Comparison of ENCODE assay signal across 12 mouse cellular contexts in genomic region chr1:182110708-182111385, GRCm38 (mm10). TPM values are rescaled to one million over a fixed set of nuclear protein-coding genes. Genes with fewer than 3 reads are reported as not detected.
DNase-seq lines count a peak whose midpoint lies in the region; ATAC-seq and TF ChIP-seq lines count a peak whose summit lies in the region.
"Had no signal": no experiment of that assay in that cellular context is flagged by ENCODE, and none has a peak within 500 bp of the region (broad histone marks: within the 10 kb centered on the region; RNA-seq: fewer than 3 reads in every experiment).

No protein-coding gene starts in this region.

- no peak for TF ChIP-seq CTCF in liver, postnatal 0 days (IDR thresholded peaks at IDR 0.05; ENCODE audit: low read depth)

- WGBS in hindbrain, embryonic 10.5 days: 76% methylated on average over 15 of the region's 15 CpGs
- WGBS in hindbrain, embryonic 13.5 days: 80% methylated on average over 15 of the region's 15 CpGs
- 72% methylated on average over 15 of the region's 15 CpGs for WGBS in hindbrain, embryonic 12.5 days
- 66% methylated on average over 15 of the region's 15 CpGs for WGBS in liver, postnatal 0 days (ENCODE audit: insufficient replicate concordance)

- H3K27me3 ChIP-seq in hindbrain, embryonic 10.5 days (ENCODE audit: insufficient read depth, poor library complexity, severe bottlenecking): no peaks in the 10 kb centered on the region
- 0 out of 2 replicates have a peak, but pooled peaks cover 2% of the 10 kb centered on the region for H3K27me3 ChIP-seq in hindbrain, embryonic 13.5 days
- H3K27me3 ChIP-seq in hindbrain, embryonic 12.5 days: no peaks in the 10 kb centered on the region; the same call in 1 of the 2 replicates
- no peaks in the 10 kb centered on the region for H3K27me3 ChIP-seq in liver, postnatal 0 days (ENCODE audit: insufficient read depth, low read length)
- H3K27me3 ChIP-seq: neural tube, embryonic 12.5 days had no signal

- ATAC-seq in hindbrain, embryonic 13.5 days (ENCODE audit: low FRiP score): no peak
- no peak for ATAC-seq in hindbrain, embryonic 12.5 days (ENCODE audit: low FRiP score)
- ATAC-seq in liver, postnatal 0 days: no peak

- no peak overlapping the region for H3K4me2 ChIP-seq in hindbrain, embryonic 13.5 days
- H3K4me2 ChIP-seq in hindbrain, embryonic 12.5 days (replicated peaks): no peak overlapping the region
- H3K4me2 ChIP-seq in liver, postnatal 0 days (ENCODE audit: low read depth, low read length): no peak overlapping the region
- H3K4me2 ChIP-seq: neural tube, embryonic 12.5 days had no signal

- H3K9ac ChIP-seq in hindbrain, embryonic 13.5 days: no peak overlapping the region
- H3K9ac ChIP-seq in hindbrain, embryonic 12.5 days: no peak overlapping the region
- no peak overlapping the region for H3K9ac ChIP-seq in liver, postnatal 0 days (replicated peaks)
- H3K9ac ChIP-seq: neural tube, embryonic 12.5 days had no signal

- no peaks in the 10 kb centered on the region for H3K9me3 ChIP-seq in hindbrain, embryonic 10.5 days
- no peaks in the 10 kb centered on the region for H3K9me3 ChIP-seq in hindbrain, embryonic 13.5 days
- H3K9me3 ChIP-seq in hindbrain, embryonic 12.5 days (replicated peaks): no peaks in the 10 kb centered on the region
- no peaks in the 10 kb centered on the region for H3K9me3 ChIP-seq in liver, postnatal 0 days (ENCODE audit: low read length)
- H3K9me3 ChIP-seq: neural tube, embryonic 12.5 days had no signal

- peaks cover 44% of the 10 kb centered on the region for H3K4me1 ChIP-seq in hindbrain, embryonic 10.5 days (replicated peaks)
- peaks cover 36% of the 10 kb centered on the region for H3K4me1 ChIP-seq in hindbrain, embryonic 13.5 days (replicated peaks)
- H3K4me1 ChIP-seq in brown adipose tissue, adult 24 weeks (ENCODE audit: control insufficient read depth, insufficient read depth, insufficient read length, low read length): peaks cover 28% of the 10 kb centered on the region
- H3K4me1 ChIP-seq in hindbrain, embryonic 12.5 days: peaks cover 20% of the 10 kb centered on the region
- H3K4me1 ChIP-seq in liver, postnatal 0 days (ENCODE audit: insufficient read depth): peaks cover 5% of the 10 kb centered on the region; the same call in 1 of the 2 replicates

- no peaks in the 10 kb centered on the region for H3K36me3 ChIP-seq in hindbrain, embryonic 10.5 days
- H3K36me3 ChIP-seq in hindbrain, embryonic 13.5 days: no peaks in the 10 kb centered on the region
- no peaks in the 10 kb centered on the region for H3K36me3 ChIP-seq in hindbrain, embryonic 12.5 days
- no peaks in the 10 kb centered on the region for H3K36me3 ChIP-seq in liver, postnatal 0 days (replicated peaks; ENCODE audit: insufficient read depth, low read length)
- H3K36me3 ChIP-seq: neural tube, embryonic 12.5 days had no signal

- no peak overlapping the region for H3K4me3 ChIP-seq in hindbrain, embryonic 10.5 days
- H3K4me3 ChIP-seq in hindbrain, embryonic 13.5 days: no peak overlapping the region
- no peak overlapping the region for H3K4me3 ChIP-seq in brown adipose tissue, adult 24 weeks (ENCODE audit: insufficient read depth, low read depth, low read length)
- no peak overlapping the region for H3K4me3 ChIP-seq in hindbrain, embryonic 12.5 days
- no peak overlapping the region for H3K4me3 ChIP-seq in liver, postnatal 0 days (ENCODE audit: low read depth, low read length)
- H3K4me3 ChIP-seq: neural tube, embryonic 12.5 days had no signal

- H3K27ac ChIP-seq in hindbrain, embryonic 10.5 days: peak overlapping the region; percentile 59; the same call in 1 of the 2 replicates
- no peak overlapping the region for H3K27ac ChIP-seq in hindbrain, embryonic 13.5 days
- H3K27ac ChIP-seq in brown adipose tissue, adult 24 weeks (replicated peaks; ENCODE audit: low read depth, low read length): peak overlapping the region; percentile 40
- no peak overlapping the region for H3K27ac ChIP-seq in hindbrain, embryonic 12.5 days
- H3K27ac ChIP-seq in liver, postnatal 0 days (ENCODE audit: low read depth): no peak overlapping the region
- H3K27ac ChIP-seq: neural tube, embryonic 12.5 days had no signal

- no peak for TF ChIP-seq EP300 in liver, postnatal 0 days (IDR thresholded peaks at IDR 0.05; ENCODE audit: low read depth)

- no peak for DNase-seq in hindbrain, embryonic 10.5 days (ENCODE audit: low spot score)
- DNase-seq in cerebellum, postnatal 36 days: peak; percentile 35 to 45
- DNase-seq in heart, postnatal 4 days: peak; percentile 58
- no peak for DNase-seq in liver, postnatal 0 days
- DNase-seq: gastrocnemius, postnatal 25 days had no signal

RNA-seq across cellular contexts. Expression of gene Srp9, which starts 13.7 kb away (rescaled TPM):
- polyA plus RNA-seq in hindbrain, embryonic 10.5 days (2016; fragmentation: Nextera tagmentation; extraction: Ambion mirVana): 167 and 168 TPM in 2 replicates
- 140 and 146 TPM in 2 replicates for polyA plus RNA-seq in hindbrain, embryonic 13.5 days (2015; fragmentation: Nextera tagmentation; extraction: Ambion mirVana)
- 85.3 and 87.3 TPM in 2 replicates for polyA plus RNA-seq in brown adipose tissue, adult 24 weeks (2012; ENCODE audit: insufficient read depth, insufficient read length, missing spikeins)
- total RNA-seq in heart, postnatal 4 days (2021): 10 to 100 TPM; 48.7 to 50.8 TPM
- 158 and 167 TPM in 2 replicates for polyA plus RNA-seq in hindbrain, embryonic 12.5 days (2016; fragmentation: Nextera tagmentation; extraction: Ambion mirVana)
- 109 and 119 TPM in 2 replicates for polyA plus RNA-seq in liver, postnatal 0 days (2015; fragmentation: Nextera tagmentation; extraction: Ambion mirVana)

RNA-seq across cellular contexts. Expression of gene Vmn1r1, which starts 53.4 kb away (rescaled TPM):
- polyA plus RNA-seq in hindbrain, embryonic 10.5 days (2016; fragmentation: Nextera tagmentation; extraction: Ambion mirVana): not detected in 2 replicates
- not detected in 2 replicates for polyA plus RNA-seq in hindbrain, embryonic 13.5 days (2015; fragmentation: Nextera tagmentation; extraction: Ambion mirVana)
- not detected in 2 replicates for polyA plus RNA-seq in brown adipose tissue, adult 24 weeks (2012; ENCODE audit: insufficient read depth, insufficient read length, missing spikeins)
- total RNA-seq in heart, postnatal 4 days (2021): not detected
- not detected in 2 replicates for polyA plus RNA-seq in hindbrain, embryonic 12.5 days (2016; fragmentation: Nextera tagmentation; extraction: Ambion mirVana)
- not detected in 2 replicates for polyA plus RNA-seq in liver, postnatal 0 days (2015; fragmentation: Nextera tagmentation; extraction: Ambion mirVana)
- total RNA-seq: gastrocnemius, postnatal 25 days; left cerebral cortex, adult 18-20 months had no signal
- polyA plus RNA-seq: lung, embryonic 16.5 days; neural tube, embryonic 12.5 days; testis, adult 2 months had no signal

Comparison
In these comparisons a context has a peak if more than half of its experiments do, and no peak if none do; other contexts are left out.
1. H3K27ac ChIP-seq: peak in hindbrain, embryonic 10.5 days (single experiment) and brown adipose tissue, adult 24 weeks (single experiment); none in hindbrain, embryonic 13.5 days (single experiment), hindbrain, embryonic 12.5 days (single experiment) and liver, postnatal 0 days (single experiment).
2. DNase-seq: peak in cerebellum, postnatal 36 days (2 of 2) and heart, postnatal 4 days (single experiment); none in hindbrain, embryonic 10.5 days (single experiment) and liver, postnatal 0 days (single experiment).